Mouse (Mus musculus): ENCODE measurements around the gene Pik3cb. TPM values are rescaled to one million over a fixed set of nuclear protein-coding genes. Genes with fewer than 3 reads are reported as not detected.

Pik3cb gene
- polyA plus RNA-seq, 1 experiment from 2014 or later, result 4.3 TPM

- 71% methylated on average over 5 of the region's 5 CpGs for WGBS
- DNase-seq (ENCODE audit: low spot score), result no peak
These were observed 26.5 kb upstream of the Pik3cb start for GRCm38 (mm10) chr9:99166946-99167345.

GRCm38 (mm10) chr9:99165956-99166355 lies 25.5 kb upstream of the Pik3cb start:
- H3K9me3 ChIP-seq (ENCODE audit: control insufficient read depth, low read length), result no peaks in the 10 kb centered on the region
- no peak for ATAC-seq (ENCODE audit: low FRiP score)
- H3K27ac ChIP-seq, result no peak overlapping the region
- 77% methylated on average over 6 of the region's 6 CpGs for whole genome bisulfite sequencing
- H3K9ac ChIP-seq, result no peak overlapping the region
- DNase-seq (ENCODE audit: low spot score), result no peak
- no peak overlapping the region for H3K4me2 ChIP-seq (replicated peaks)
- H3K36me3 ChIP-seq (replicated peaks; ENCODE audit: control insufficient read depth, insufficient read depth), result no peaks in the 10 kb centered on the region
- H3K4me3 ChIP-seq (replicated peaks; ENCODE audit: low read length), result no peak overlapping the region
- no peaks in the 10 kb centered on the region; the same call in 1 of the 2 replicates for H3K4me1 ChIP-seq (replicated peaks; ENCODE audit: control insufficient read depth, insufficient read depth, low read length)
- no peaks in the 10 kb centered on the region for H3K27me3 ChIP-seq (ENCODE audit: control insufficient read depth, insufficient read depth, low read length)

More at GRCm38 (mm10) chr9:99166946-99167345, 26.5 kb upstream of the Pik3cb start:
- Histone ChIP-seq H3K36me3 (replicated peaks; ENCODE audit: control insufficient read depth, insufficient read depth) (no peaks in the 10 kb centered on the region), H3K4me2 (replicated peaks) (no peak overlapping the region), H3K9ac (no peak overlapping the region), H3K9me3 (ENCODE audit: control insufficient read depth, low read length) (no peaks in the 10 kb centered on the region), H3K4me1 (replicated peaks; ENCODE audit: control insufficient read depth, insufficient read depth, low read length) (no peaks in the 10 kb centered on the region; the same call in 1 of the 2 replicates), H3K4me3 (replicated peaks; ENCODE audit: low read length) (no peak overlapping the region), H3K27ac (no peak overlapping the region), H3K27me3 (ENCODE audit: control insufficient read depth, insufficient read depth, low read length) (no peaks in the 10 kb centered on the region)
- no peak for ATAC-seq (ENCODE audit: low FRiP score)

- H3K4me3 ChIP-seq (replicated peaks; ENCODE audit: low read length), result no peak overlapping the region
- H3K9ac ChIP-seq, result no peak overlapping the region
- no peaks in the 10 kb centered on the region for H3K36me3 ChIP-seq (replicated peaks; ENCODE audit: control insufficient read depth, insufficient read depth)
- no peak overlapping the region for H3K27ac ChIP-seq
- no peak overlapping the region for H3K4me2 ChIP-seq (replicated peaks)
- no peaks in the 10 kb centered on the region for H3K27me3 ChIP-seq (ENCODE audit: control insufficient read depth, insufficient read depth, low read length)
- ATAC-seq (ENCODE audit: low FRiP score) (no peak), DNase-seq (ENCODE audit: low spot score) (no peak)
- H3K4me1 ChIP-seq (replicated peaks; ENCODE audit: control insufficient read depth, insufficient read depth, low read length), result no peaks in the 10 kb centered on the region; the same call in 1 of the 2 replicates
- no peaks in the 10 kb centered on the region for H3K9me3 ChIP-seq (ENCODE audit: control insufficient read depth, low read length)
- 53% methylated on average over 3 of the region's 3 CpGs for WGBS
These were observed 24.3 kb upstream of the Pik3cb start for GRCm38 (mm10) chr9:99164664-99165226.

DNA sequence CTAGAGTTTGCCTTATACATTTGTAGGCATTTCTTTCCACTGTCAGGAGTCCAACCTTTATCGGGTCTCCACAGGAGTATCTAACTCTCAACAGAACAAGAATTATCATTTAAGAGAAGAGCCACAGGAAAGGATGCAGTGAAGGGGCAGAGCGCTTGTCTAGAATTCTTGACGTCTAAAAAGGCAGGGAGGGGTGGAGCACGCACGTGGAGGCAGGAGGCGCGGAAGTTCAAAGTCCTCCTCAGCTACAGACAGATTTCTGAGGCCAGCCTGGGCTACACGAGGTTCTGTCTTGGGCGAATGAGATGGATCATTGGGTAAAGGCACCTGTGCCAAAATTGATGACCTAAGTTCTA lies 23.7 kb upstream of the Pik3cb start:
- Histone ChIP-seq H3K27ac (no peak overlapping the region), H3K4me2 (replicated peaks) (no peak overlapping the region), H3K4me1 (replicated peaks; ENCODE audit: control insufficient read depth, insufficient read depth, low read length) (no peaks in the 10 kb centered on the region; the same call in 1 of the 2 replicates), H3K4me3 (replicated peaks; ENCODE audit: low read length) (no peak overlapping the region), H3K9ac (no peak overlapping the region), H3K27me3 (ENCODE audit: control insufficient read depth, insufficient read depth, low read length) (no peaks in the 10 kb centered on the region), H3K36me3 (replicated peaks; ENCODE audit: control insufficient read depth, insufficient read depth) (no peaks in the 10 kb centered on the region), H3K9me3 (ENCODE audit: control insufficient read depth, low read length) (no peaks in the 10 kb centered on the region)
- ATAC-seq (ENCODE audit: low FRiP score) (no peak), DNase-seq (ENCODE audit: low spot score) (no peak)
- WGBS, result 50% methylated on average over 9 of the region's 9 CpGs

DNA sequence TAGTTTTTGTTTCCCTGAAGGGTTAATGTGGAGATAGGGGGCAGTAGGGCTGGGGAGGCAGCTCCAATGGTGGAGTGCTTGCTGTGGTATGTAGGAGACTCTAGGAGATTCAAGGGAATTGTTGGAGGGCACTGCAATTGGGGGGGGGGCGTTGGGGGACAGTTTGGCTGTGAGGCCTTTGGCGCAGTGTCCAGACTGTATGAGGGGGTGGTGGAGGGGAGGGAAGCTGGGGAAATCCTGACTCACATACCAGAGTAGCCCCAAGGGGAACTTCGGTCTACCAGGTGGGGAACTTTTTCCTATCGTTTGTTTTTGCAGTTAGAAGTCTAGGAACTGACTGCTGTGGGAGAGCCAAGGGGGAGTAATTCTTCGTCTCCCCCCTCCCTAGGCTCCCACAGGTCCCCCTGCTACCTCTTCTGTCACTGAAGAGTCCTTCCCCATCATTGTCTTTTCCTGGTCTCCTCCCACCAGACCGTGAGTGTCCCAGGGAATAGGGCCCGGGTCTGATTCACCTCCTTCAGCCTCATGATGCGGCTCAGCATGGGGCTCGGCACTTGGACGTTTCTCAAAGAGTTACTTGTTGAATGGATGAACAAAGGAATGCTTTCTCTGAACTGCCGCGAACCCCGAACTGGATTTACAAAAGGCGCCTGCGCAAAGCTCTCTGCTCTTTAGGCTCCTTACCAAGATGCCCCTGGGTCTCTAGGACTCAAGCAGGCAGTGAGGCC lies 23.2 kb upstream of the Pik3cb start:
- ATAC-seq (ENCODE audit: low FRiP score) (peak; percentile 69; the same call in 1 of the 2 replicates), DNase-seq (ENCODE audit: low spot score) (peak; percentile 58)
- Histone ChIP-seq H3K27ac (peak overlapping the region; percentile 23; the same call in 1 of the 2 replicates), H3K36me3 (replicated peaks; ENCODE audit: control insufficient read depth, insufficient read depth) (no peaks in the 10 kb centered on the region), H3K4me1 (replicated peaks; ENCODE audit: control insufficient read depth, insufficient read depth, low read length) (no peaks in the 10 kb centered on the region; the same call in 1 of the 2 replicates), H3K27me3 (ENCODE audit: control insufficient read depth, insufficient read depth, low read length) (no peaks in the 10 kb centered on the region), H3K9ac (no peak overlapping the region), H3K4me3 (replicated peaks; ENCODE audit: low read length) (no peak overlapping the region), H3K4me2 (replicated peaks) (peak overlapping the region; percentile 34), H3K9me3 (ENCODE audit: control insufficient read depth, low read length) (no peaks in the 10 kb centered on the region)
- 10% methylated on average over 14 of the region's 15 CpGs for WGBS

DNA sequence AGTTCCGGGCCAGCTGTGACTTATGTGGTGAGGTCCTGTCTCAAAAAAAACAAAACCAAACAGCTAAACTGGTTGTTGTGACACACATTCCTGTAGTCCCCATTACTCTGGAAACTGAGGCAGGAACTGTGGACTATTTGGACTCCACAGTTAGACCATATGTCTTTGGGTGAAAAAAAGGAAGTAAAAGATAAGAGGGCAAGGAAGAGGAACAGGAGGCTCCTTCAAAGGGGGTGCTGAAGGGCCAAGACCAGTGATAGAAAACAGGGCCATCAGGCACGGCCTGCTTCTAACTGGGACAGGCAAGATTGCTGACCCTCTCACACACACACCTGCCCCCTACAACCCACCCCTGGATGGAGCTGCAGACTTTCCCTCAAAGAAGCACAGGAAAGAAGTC lies 22.4 kb upstream of the Pik3cb start:
- H3K9me3 ChIP-seq (ENCODE audit: control insufficient read depth, low read length), result no peaks in the 10 kb centered on the region
- DNase-seq (ENCODE audit: low spot score), result no peak
- H3K27ac ChIP-seq, result no peak overlapping the region
- ATAC-seq (ENCODE audit: low FRiP score), result no peak
- H3K36me3 ChIP-seq (replicated peaks; ENCODE audit: control insufficient read depth, insufficient read depth), result no peaks in the 10 kb centered on the region
- H3K4me1 ChIP-seq (replicated peaks; ENCODE audit: control insufficient read depth, insufficient read depth, low read length), result no peaks in the 10 kb centered on the region; the same call in 1 of the 2 replicates
- H3K4me3 ChIP-seq (replicated peaks; ENCODE audit: low read length), result no peak overlapping the region
- H3K4me2 ChIP-seq (replicated peaks), result no peak overlapping the region
- WGBS, result 96% methylated on average over 2 of the region's 2 CpGs
- no peaks in the 10 kb centered on the region for H3K27me3 ChIP-seq (ENCODE audit: control insufficient read depth, insufficient read depth, low read length)
- no peak overlapping the region for H3K9ac ChIP-seq

- WGBS, result 97% methylated on average over 5 of the region's 5 CpGs
- no peaks in the 10 kb centered on the region; the same call in 1 of the 2 replicates for H3K4me1 ChIP-seq (replicated peaks; ENCODE audit: control insufficient read depth, insufficient read depth, low read length)
- H3K27ac ChIP-seq, result no peak overlapping the region
- H3K27me3 ChIP-seq (ENCODE audit: control insufficient read depth, insufficient read depth, low read length), result no peaks in the 10 kb centered on the region
- ATAC-seq (ENCODE audit: low FRiP score) (no peak), DNase-seq (ENCODE audit: low spot score) (no peak)
- H3K36me3 ChIP-seq (replicated peaks; ENCODE audit: control insufficient read depth, insufficient read depth), result no peaks in the 10 kb centered on the region
- H3K9me3 ChIP-seq (ENCODE audit: control insufficient read depth, low read length), result no peaks in the 10 kb centered on the region
- H3K4me3 ChIP-seq (replicated peaks; ENCODE audit: low read length), result no peak overlapping the region
- H3K4me2 ChIP-seq (replicated peaks), result no peak overlapping the region
- H3K9ac ChIP-seq, result no peak overlapping the region
These were observed 20.4 kb upstream of the Pik3cb start for GRCm38 (mm10) chr9:99160780-99161179.

DNA sequence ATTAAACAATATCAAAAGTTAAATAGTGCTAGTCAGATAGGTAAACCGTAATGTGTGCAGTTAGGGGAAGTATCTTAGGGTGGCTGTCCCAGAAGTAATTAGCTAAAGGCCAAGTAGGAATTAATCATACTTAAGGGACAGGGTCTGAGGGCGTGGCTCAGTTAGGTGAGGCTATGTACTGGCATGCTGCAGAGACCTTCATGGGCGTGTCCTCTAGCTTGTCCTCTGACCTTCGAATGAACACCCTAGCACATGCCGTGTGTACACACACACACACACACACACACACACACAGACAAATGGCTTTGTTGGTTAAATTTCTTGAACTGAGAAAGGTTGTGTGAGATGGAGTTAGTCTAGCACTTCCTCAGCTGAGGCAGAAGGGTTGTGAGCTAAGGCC lies 19.5 kb upstream of the Pik3cb start:
- Histone ChIP-seq H3K27ac (no peak overlapping the region), H3K27me3 (ENCODE audit: control insufficient read depth, insufficient read depth, low read length) (no peaks in the 10 kb centered on the region), H3K4me2 (replicated peaks) (no peak overlapping the region), H3K36me3 (replicated peaks; ENCODE audit: control insufficient read depth, insufficient read depth) (no peaks in the 10 kb centered on the region), H3K9ac (no peak overlapping the region), H3K4me3 (replicated peaks; ENCODE audit: low read length) (no peak overlapping the region), H3K9me3 (ENCODE audit: control insufficient read depth, low read length) (no peaks in the 10 kb centered on the region), H3K4me1 (replicated peaks; ENCODE audit: control insufficient read depth, insufficient read depth, low read length) (no peaks in the 10 kb centered on the region; the same call in 1 of the 2 replicates)
- DNase-seq (ENCODE audit: low spot score), result no peak
- no peak for ATAC-seq (ENCODE audit: low FRiP score)
- WGBS, result 90% methylated on average over 5 of the region's 5 CpGs

GRCm38 (mm10) chr9:99158708-99159107 lies 18.3 kb upstream of the Pik3cb start:
- no peak for DNase-seq (ENCODE audit: low spot score)
- no peaks in the 10 kb centered on the region for H3K27me3 ChIP-seq (ENCODE audit: control insufficient read depth, insufficient read depth, low read length)
- no peaks in the 10 kb centered on the region for H3K9me3 ChIP-seq (ENCODE audit: control insufficient read depth, low read length)
- H3K4me1 ChIP-seq (replicated peaks; ENCODE audit: control insufficient read depth, insufficient read depth, low read length), result peaks cover 3% of the 10 kb centered on the region; the same call in 1 of the 2 replicates
- H3K36me3 ChIP-seq (replicated peaks; ENCODE audit: control insufficient read depth, insufficient read depth), result no peaks in the 10 kb centered on the region
- ATAC-seq (ENCODE audit: low FRiP score), result no peak
- 84% methylated on average over 6 of the region's 6 CpGs for WGBS
- H3K27ac ChIP-seq, result no peak overlapping the region
- H3K4me3 ChIP-seq (replicated peaks; ENCODE audit: low read length), result no peak overlapping the region
- H3K9ac ChIP-seq, result no peak overlapping the region
- no peak overlapping the region for H3K4me2 ChIP-seq (replicated peaks)

All from hindbrain, embryonic 14.5 days (tissue).